Mouse (Mus musculus) Muller cell, postnatal 12 days (primary cell): ENCODE measurements around the gene Cfap61.
"Not testable (repeated sequence)": the region's sequence is repeated elsewhere in the genome, so short reads cannot be mapped to it uniquely, and the experiment has no call there.

Experiments
- DNase-seq: peaks from one replicate; pipeline ENCODE4 v3.0.0-alpha.2; 2015; ENCODE audit errors: inconsistent ontology term

Gene Cfap61

DNA sequence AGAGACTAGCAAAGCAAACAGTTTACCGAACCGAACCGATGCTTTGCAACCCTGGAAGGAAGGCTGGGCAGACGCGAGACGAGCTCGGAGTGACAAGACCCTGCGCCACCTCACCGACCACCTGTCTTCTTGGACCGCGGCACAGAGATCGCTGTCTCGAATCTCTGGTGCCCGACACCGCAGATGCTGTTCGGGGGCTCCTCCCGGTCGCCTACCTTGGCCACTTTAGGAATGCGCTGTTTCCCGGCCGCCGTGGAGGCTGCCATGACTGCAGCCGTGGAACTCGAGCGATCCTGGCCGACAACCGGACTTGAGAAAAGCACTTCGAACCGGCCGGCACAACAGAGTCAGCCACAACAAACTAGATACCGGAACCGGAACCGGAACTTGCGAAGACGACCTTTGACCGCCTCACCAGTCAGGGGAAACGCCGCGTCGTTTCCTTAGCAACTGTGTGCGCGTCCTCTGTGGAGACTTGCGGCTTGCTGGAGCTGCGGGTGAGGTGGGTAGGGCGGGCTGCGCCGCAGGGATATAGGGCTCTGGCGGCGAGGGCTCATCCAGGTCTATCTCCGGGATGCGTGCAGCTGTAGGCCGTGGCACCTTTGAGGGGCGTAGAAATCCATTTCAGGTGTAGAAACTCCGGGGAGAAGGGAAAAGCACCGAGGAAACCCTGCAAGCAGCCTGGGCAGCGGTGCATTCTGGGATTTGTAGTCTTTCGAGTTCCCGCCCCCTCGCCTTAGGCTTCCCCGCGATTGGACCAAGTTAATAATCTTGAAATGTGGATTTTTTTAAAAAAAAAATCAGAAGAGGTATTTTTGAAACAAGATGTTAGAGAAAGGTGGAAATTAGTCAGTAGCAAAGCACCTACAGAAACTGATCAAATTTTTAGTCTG is at the start of gene Cfap61, which contains the start of gene Crnkl1:
Gene Cfap61 (plus strand): TSS at position 446 of the 893 bp plus-strand sequence.
Gene Crnkl1 (minus strand): TSS at position 676 of the 893 bp plus-strand sequence.
- DNase-seq, result peak; percentile 90

DNA sequence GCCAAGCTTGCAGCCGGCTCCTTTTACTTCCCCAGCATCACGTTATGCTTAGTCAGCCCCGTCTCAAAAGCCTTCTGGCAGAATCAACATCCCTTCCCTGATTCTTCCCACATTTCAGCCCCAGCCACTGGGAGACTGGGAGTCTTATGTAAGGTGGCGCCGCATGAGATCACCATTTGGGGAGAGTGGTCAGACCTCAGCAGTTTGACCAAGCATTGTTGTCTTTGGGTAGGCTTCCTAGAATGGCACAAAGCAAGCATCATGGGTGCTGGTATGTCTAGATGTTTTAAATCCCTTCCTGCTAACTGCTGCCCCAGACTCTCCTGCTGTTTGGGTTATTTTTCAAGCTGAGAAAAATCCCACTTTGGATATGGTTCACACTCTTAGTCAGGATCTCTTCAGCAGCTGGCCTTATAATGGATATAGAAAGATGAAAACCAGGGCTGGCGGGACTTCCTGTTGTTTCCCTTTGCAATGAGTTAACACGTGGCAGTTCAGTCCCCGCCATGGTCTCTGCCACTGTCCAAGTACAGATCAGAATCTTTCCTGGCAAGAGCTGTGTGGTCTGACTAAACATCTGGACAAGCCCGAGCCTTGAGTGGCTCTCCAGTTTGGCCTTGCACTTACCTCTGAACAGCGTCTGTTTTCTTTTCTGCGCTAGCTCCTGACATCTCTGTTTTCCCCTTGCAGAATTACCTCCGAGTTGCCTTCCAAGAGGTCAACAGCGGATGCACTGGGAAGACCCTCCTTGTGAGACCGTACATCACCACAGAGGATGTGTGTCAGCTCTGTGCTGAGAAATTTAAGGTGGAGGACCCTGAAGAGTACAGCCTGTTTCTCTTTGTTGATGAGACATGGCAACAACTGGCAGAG is 49.4 kb upstream of the Cfap61 start:
- DNase-seq, result peak; percentile 52

DNA sequence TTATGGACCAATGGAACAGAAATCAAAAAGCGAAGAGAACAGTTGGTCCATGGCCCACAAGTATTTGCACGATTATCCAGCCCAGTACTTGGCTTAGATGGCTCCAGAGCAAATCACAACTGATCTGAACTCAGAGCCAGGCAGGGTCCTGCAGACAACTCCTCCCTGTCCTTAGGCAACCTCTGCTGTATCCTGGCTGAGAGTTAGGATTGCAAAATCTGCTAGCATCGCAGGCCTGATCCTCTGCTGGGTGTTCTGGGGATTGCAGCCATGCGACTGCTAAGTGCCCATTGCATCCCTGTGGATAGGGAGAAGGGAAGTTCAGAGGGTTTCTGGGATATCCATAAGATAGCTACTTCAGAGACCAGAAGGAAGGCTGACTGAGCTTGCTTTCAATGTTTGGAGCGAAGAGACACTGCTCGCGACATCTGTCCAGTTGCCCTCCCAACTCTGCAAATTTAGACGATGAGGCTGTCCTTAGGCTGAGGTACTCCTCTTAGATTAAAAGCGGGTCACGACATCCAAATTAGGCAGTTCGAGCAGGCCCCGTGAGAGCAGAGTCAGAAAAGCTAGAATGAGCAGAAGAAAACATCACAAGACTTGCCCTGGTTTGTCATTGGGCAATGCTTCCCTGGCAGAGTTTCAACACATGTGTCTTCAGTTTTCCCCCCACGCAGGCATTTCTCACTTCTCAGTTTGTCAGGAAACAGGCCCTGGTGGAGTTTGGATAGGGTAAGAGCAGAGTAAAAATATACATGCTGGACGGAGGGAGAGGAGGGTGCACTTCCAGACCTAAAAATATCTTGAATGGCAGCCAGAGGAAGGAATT is 46.4 kb upstream of the Cfap61 start:
- DNase-seq, result peak; percentile 34

DNA sequence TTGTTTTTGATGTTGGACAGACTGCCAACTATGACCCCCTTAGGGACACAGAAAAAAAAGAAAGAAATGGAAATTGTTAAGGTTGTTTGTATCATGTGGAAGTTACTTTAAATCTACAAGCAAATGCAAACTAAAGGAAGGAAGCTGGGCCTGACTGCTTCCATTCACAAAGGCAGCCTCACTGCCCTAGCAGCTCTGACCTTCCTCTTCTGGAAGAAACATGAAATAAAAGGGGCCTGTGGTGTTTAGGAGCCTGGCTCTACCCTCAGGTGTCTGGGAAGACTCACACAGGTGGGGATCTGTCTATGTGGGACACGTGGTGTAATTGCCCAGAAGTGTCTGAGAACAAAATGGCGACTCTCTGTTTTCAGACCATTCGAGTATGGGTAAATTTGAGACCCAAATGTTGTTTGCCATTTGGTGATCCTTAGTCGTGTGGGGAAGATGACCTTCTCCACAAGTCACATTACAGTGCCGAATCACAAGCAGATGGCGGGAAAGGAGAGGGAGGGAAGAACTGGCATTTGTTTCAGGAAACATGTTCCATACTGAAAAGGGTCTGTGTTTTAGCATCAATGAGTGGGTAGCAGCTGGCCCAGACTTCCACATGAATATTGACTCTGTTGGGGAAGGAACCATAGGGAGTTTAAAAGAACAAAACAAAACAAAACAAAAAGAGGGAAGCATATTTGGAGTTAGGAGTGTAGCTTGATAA is 45.7 kb upstream of the Cfap61 start:
- DNase-seq, result no peak

DNA sequence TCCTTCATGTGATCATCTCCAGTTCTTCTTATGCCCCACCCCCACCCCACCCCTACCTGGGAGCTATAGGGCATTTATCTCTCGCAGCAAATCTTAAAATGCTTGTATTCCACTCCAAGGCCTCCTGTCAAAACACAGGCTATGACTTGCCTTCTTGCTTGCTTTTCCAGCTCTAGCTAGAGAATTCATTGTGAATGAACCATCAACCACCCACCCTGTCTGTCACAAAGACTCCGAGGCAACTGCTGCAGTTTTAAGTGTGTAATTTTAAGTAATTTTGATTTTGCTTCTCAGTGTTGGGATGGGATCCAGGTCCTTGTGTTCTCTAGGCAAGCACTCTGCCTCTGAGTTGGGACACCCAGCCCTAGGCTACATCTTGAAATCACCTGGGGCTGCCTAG is 44.0 kb upstream of the Cfap61 start:
- DNase-seq, result no peak

DNA sequence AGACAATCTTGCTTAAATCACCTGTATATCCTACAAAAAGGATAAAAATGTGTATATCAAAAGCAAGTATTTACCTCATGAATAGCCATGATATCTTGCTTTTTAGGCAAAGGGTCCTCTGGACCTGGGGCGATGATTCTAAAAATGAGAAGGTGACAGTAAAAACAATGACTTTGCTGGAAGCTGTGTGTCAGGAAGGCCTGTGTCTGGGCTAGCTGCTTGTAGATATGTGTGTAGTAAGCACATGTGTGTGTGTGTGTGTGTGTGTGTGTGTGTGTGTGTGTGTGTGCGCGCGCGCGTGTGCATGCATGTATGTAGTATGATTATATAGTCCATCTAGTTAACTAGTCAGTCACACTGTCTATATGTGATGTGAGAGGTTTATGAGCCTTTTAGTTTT is 40.8 kb upstream of the Cfap61 start:
- no peak for DNase-seq

DNA sequence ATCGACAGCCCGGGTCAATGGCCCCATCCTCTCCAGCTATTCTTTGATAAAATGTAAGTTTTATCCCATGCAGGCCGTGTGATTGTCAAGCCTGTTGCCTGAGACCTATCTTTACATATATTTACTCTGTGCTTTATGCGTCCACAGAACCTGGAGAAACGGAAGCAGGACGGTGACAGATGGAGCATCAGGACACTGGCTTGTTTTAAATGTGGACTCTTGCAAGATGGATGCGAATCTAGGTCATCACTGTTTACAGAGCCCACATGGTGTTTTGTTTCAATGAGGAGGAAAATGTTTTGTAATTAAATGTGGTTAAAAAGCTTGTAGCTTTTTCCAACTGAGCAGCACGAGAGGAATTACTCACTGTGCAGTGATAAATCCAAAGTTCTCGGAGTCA is 36.5 kb upstream of the Cfap61 start:
- peak; percentile 46 for DNase-seq

DNA sequence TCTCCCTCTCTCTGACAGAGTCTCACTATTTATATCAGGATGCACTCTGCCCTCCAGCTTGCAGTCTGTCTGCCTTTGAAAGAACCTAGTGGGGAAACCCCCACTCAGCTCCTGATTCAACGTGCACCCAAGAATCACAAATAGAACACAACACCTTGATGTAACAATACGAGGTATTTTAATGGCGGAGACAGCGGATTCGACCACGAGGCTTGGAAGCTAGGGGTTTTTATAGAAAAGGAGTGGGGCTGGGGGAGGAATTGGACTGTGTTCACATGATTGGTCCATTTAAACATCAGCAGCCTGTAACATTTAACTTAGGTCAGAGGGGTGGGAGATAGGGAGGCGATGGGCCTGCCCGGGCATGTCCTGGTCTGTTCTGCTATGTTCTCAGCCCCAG is 34.3 kb upstream of the Cfap61 start:
- DNase-seq, result not testable (repeated sequence)

DNA sequence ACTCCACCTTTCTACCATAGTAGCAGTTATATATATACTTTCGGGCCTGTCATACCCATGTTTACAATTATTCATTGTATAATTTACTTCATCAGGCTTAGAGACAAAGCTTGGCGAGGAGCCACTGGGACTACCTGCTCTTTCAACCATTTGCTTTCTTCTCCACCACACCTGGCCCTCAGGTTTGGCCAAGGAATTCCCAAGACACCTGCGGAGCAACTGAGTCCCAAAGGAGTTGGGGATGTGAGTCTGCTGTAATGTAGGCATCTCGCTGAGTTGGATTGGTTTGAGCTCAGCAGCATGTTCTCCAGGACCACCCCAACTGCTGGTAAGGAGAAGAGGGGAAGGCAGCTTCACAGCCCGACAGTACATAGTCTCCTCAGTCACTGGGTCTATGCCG is 32.7 kb upstream of the Cfap61 start, which contains the start of gene Naa20:
Gene Naa20 (plus strand): TSS at position 239 of the 400 bp plus-strand sequence.
- DNase-seq, result no peak

DNA sequence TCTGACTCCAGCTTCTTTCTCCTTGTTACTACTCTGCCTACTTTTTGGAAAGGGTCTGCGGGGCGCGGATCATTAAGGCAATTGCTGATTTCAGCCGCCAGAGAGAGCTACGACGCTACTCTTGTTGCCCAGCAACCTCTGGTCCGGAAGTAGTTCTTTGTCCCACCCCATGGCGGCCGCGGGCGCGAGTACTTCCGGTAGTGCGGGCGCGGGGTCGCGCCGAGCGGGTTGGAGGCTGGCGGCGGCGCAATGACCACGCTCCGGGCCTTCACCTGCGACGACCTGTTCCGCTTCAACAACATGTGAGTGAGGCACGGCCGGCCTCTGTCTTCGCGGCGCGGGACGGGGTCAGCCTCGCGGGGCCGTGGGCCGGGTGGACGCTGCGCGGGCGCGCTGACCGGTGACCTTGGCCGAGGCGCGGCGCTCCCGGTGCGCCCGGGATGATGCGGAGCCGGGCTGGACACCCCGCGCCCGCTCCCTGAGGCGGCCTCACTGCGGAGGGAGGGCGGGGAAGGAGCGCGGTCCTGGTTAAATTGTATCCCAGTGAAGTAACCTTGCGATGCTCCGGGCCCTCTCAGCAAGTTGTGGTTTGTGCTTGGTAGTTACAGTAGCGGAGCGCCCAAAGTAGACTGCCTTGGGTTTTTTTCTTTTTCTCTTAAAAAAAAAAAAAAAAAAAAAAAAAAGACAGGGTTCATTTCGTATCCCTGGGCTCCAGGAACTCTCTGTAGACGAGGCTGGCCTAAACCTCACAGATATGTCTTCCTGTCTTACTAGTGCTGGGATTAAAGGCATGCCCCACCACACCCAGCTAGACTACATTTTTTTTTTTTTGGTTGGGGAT is 31.3 kb upstream of the Cfap61 start:
- DNase-seq, result peak; percentile 93

DNA sequence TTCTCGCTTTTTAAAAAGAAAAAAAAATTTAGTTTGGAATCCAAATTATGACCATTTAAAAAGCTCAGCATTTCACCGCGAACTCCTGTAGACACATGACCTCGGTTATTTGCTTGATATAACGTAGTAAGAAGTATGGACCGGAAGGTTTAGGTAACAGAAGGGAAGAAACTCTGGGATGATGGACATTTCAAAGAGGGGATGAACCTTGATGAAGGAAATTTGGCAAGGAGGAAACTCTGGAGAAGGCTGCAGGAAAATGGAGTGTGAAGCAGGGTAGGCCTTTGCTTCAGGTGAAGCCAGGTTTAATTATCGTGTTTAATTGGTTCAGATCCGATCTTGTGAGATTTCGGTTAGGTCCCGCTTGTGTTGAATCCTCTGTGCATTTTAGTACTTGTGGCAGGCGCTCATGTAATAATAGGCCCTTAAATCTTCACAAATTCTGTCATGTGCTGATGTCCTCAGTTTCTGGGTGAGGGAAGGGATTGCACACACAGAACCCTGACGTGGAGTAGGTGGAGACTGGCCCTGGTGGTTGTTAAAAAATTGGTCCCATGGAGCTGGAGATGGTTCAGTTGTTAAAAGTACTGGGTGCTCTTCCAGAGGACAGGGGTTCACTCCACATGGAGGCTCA is 30.5 kb upstream of the Cfap61 start:
- DNase-seq, result no peak

DNA sequence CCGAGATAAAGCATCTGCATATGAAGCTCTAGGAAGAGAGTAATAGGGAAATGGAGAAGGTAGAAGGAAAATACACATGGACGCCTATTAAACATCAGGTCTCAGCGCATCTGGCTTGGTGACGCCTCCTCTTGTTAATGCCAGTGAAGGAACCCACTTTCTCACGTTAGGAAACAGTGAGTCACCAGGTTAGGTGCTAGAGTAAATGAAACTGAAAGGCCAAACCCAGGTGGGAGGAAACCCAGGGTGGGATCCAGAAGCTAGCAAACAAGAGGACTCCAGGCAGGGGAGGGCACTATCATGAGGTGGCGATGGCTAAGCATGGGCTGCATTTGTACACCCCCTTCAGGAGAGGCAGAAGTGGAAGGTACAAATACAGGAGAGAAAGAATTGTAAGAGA is 29.4 kb upstream of the Cfap61 start:
- DNase-seq, result no peak

DNA sequence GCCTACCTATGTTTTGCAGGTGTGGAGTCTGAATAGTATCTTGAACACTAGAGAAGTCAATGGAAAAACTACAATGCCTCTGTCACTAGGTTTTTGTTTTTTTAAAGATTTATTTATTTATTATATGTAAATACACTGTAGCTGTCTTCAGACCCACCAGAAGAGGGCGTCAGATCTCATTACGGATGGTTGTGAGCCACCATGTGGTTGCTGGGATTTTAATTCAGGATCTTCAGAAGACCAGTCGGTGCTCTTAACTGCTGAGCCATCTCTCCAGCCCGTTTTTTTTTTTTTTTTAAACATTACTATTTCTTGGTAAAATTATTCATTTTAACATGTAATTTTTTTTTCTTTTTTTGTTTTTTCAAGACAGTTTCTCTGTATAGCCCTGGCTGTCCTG is 28.7 kb upstream of the Cfap61 start:
- DNase-seq, result not testable (repeated sequence)

DNA sequence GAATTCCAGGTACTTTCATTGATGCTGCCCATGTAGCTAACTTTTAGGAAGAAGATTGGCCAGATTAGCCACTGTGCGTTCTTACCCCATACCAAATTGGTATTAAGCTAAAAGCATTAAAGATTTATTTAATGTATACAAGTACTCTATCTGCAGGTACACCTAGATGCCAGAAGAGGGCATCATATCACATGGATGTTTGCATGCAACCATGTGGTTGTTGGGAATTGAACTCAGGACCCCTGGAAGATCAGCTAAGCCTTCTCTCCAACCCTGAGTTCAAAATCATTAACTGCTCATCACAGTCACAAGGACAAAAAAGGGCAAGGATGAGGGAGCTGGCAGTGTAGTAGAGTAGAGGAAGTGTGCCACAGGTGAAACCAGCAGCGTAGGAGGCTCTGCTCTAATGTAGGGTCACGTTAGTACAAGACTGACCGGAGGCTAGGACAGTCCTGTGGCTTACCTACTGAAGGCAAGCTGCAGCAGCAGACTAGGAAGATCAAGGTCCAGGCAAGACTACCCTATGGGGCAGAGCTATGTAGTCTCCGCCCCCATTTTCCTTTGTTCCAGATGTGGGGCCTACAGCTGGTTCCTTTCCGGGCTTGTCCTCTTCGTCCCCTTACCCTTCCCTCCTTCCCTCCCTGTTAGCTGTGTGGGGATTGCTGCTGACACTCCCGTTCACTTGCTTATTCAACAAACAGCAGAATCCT is 13.5 kb upstream of the Cfap61 start:
- no peak for DNase-seq

DNA sequence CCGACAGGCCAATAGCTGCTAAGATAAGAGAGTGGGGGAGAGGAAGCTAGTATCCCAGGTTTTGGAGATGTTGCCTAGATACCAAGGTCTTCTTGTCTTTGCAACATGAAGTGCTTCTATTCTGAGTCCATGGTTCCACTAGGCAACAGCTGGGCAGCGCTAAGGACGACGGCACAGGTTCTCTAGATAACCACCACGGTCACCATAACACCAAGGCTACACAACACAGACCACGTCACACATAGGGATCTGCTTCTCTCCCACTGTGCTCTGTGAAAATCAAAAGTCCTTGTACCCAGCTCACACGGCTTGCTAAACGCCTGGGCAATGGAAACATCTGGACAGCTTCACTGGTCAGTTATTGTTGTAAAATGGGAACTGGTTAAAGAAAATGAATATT is 2.4 kb downstream of the Cfap61 start:
- no peak for DNase-seq

DNA sequence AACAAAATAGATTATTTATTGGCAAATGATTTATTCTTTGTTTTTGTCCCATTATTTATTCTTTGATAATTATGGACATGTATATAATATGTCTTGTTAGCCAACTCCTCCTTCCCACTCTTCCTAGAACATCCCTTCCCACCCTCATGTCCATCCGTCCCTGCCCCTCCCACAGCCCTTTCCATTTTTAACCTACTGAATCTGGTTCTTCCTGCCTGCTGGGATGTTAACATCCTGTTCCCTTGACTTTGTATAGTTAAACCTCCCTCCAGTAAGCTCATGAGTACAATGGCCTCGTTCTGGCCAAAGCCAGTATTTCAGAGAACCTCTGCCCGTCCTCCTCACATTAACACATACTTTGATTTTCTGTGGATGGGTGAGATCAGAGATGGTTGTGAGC is 6.8 kb downstream of the Cfap61 start:
- DNase-seq, result no peak

DNA sequence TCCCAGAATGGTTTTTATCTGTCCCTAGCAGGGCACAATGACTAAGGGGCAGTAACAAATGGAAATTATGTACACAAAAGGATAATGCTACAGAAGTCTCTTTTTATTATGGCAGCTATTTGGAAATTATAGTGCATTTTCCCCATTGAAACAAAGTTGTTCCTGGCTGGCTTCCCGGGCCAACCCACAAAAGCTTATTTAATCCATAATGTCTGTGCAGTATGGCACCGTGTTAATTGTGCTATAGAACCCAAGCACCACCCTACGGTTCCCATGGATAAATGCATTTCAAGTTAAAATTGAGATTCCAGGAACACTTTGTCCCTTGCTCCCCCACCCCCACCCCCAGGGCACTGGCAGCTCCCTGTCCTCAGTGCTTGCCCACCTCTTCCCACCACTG is 9.7 kb downstream of the Cfap61 start:
- no peak for DNase-seq

DNA sequence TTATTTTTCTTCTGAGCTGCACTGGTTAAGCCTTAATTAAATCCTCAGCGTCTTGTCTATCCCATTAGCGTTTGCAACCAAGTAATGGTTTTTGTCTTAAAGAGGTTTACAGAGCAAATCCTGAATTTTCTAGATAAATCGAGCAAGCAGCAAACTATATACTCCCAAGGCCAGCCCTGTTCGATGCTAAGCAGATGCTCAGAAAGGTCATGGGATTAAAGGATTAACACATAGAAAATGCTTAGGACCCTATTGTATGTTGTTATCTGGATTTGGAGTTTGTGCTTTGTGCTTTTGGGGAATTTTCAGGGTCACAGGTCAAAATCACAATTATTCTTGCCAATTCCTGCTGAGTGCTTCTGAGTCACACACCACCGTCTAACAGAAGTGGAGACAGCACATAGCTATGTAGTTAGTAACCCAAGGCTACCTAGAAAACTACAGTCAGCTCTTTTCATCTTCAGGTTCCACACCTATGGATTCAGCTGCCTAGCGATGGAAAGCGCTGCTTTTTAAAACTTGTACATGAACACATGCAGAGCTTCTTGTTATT is 13.9 kb downstream of the Cfap61 start:
- DNase-seq, result peak; percentile 92
